Mouse (Mus musculus) adrenal gland, postnatal 36 days (tissue): ENCODE results near the gene Flg2. TPM values are rescaled to one million over a fixed set of nuclear protein-coding genes. Genes with fewer than 3 reads are reported as not detected.

ENCODE experiments used
- DNase-seq, 2 experiments: peaks; one replicate each; pipeline ENCODE4 v3.0.0; 2021; ENCODE audit warnings: mixed read lengths in 1 of 2
- long read RNA-seq, 2 experiments: library from polyadenylated mRNA; stranded (forward); transcript quantifications; one replicate each; pipeline ENCODE4 v2.0.0; 2021; ENCODE audit warnings: borderline sequencing depth in 2 of 2
- total RNA-seq, 2 experiments: library from RNA; stranded (reverse); gene quantifications; 2 replicates each; pipeline ENCODE4 v1.2.3; 2021

Flg2 gene
- not detected for total RNA-seq
- long read RNA-seq, experiment 1: 0 reads
- long read RNA-seq, experiment 2: 0 reads

DNA sequence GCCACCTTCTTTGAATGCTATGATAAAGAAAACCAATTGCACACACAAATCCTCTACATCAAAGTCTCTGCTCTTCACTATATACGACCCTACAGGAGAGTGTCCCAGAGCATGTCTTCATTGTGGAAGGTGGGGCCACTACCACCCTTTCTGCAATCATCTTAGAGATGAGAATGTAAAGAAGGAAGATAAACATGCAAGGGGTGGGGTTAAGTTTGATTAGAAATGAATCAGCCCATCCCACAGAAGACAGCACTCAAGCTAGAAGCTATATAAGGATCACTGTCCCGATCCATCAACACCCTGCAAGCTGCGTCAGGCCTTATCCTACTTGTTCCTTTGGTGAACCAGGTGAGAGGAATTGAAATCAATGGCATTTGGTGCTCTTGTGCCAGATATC lies at the start of gene Flg2:
Gene Flg2, plus strand, starts transcription at position 301 of the 400 bp plus-strand sequence.
- no peak for DNase-seq

DNA sequence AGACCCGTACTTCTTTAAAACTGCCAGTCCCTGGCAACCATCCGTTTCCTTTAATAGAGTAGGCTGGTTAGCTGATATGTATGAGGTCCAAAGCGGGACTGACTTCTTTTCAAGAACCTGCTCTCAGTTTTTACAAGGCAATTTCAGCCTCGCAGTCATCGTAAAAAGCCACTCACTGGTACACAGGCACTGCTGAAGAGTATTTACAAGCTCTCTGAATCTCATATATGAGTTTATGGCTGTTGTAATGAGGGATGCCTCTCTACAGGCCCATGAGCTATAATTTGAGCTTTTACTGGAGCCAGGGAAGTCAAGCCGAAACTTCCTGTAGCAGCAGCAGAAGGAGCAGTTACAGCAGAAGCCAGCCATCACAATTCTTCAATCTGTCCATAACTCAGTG lies 34.6 kb upstream of the Flg2 start:
- no peak for DNase-seq

DNA sequence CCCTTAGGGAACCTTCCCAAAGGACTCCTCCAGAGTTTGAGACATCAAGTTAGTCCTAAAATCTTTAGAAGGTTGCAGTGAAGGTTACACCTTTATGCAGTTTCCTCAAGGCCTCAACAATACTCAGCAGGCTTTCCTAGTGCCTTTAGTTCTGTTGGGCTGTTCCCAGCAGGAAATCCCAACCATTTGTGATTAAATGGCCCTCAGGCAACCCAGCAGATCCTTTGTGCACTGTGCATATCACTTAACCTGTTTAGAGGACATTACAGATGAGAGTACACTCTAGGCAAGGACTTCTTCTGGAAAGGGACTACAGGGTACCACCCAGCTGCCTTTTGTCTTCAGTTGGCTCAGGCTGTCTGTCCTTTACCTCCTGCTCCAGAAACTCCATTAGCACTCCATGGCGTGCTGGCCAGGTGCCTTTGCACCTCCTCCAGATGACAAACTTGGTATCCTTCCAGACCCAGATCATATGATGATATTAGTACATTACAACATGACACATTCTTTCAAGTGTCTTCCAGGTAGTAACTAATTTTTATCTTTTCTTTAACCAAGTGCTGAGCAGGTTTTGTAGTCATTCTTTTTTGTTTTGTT lies 34.0 kb upstream of the Flg2 start:
- no peak for DNase-seq

DNA sequence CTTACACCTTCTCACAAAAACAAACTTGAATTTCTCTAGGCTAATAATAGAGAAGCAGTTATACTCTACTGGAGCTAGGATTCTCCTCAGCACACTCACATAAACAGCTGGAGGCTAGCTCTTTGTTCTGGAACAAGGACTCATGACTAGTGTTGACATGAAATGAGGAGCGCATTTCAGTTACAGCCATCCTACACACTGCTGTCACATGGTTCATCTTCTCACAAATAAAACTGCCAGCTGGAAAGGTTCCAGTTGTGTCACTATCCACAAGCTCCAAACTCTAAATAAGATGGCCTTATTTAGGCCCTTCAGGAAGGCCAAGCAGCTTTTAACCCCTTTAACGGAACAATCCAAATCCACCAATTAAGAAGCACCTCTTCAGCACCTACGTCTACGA lies 16.2 kb upstream of the Flg2 start:
- no peak for DNase-seq

DNA sequence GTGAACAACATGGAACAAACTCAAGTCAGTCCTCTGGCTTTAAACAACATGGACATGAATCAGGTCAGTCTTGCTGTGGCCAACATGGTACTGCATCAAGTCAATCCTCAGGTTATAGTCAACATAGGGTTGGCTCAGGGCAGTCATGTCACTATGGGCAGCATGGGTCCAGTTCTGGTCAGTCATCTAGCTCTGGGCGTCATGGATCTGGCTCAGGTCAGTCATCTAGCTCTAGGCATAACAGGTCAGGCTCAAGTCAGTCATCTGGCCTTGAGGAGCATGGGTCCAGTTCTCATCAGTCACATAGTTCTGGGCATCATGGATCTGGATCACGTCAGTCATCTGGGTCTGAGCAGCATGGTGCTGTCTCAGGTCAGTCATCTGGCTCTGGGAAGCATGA lies 4.9 kb downstream of the Flg2 start:
- DNase-seq: no peak

DNA sequence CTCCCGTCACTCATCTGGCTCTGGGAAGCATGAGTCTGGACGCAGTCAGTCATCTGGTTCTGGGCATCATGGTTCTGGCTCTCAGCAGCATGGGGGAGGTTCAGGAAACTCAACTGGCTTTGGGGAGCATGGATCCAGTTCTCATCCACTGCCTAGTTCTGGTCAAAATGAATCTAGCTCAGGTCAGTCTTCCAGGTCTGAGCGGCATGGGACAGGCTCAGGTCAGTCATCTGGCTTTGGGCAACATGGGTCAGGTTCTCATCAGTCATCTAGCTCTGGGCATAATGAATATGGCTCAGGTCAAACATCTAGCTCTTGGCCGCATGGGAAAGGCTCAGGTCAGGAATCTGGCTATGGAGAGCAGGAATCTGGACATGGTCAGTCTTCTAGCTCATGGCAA lies 5.4 kb downstream of the Flg2 start:
- no peak for DNase-seq

Other genes starting within 250 kb of the Flg2 start
- not detected for gene Lce3d, start 239.9 kb upstream of the Flg2 start, total RNA-seq
- gene Lce3e, start 230.2 kb upstream of the Flg2 start, total RNA-seq: not detected
- gene Lce3f, start 205.1 kb upstream of the Flg2 start, total RNA-seq: not detected
- gene Crct1, start 181.6 kb upstream of the Flg2 start, total RNA-seq: not detected
- not detected for gene Lce1m, start 178.2 kb upstream of the Flg2 start, total RNA-seq
- gene Gm4858, start 128.5 kb upstream of the Flg2 start, total RNA-seq: not detected
- gene Crnn, start 52.5 kb upstream of the Flg2 start, total RNA-seq: not detected
- not detected for gene Flg, start 76.2 kb downstream of the Flg2 start, total RNA-seq
- gene Hrnr, start 122.5 kb downstream of the Flg2 start, total RNA-seq: not detected
- gene Rptn, start 196.4 kb downstream of the Flg2 start, total RNA-seq: not detected
- gene Tchh, start 245.1 kb downstream of the Flg2 start, total RNA-seq: under 1 TPM; 0.23 to 0.89 TPM